Mouse (Mus musculus) stomach, postnatal 0 days (tissue): ENCODE data around the gene AC129217.1. TPM values are rescaled to one million over a fixed set of nuclear protein-coding genes. Genes with fewer than 3 reads are reported as not detected.
"Not testable (repeated sequence)": the region's sequence is repeated elsewhere in the genome, so short reads cannot be mapped to it uniquely, and the experiment has no call there.

Experiments used
- ATAC-seq: fragments of 200-750 bp; cut with Nextera tagmentation; 2 replicates; pipeline ENCODE4 v1.8.0; 2017; ENCODE audit not compliant: low FRiP score, low TSS enrichment
- DNase-seq: peaks from one replicate; pipeline ENCODE4 v3.0.0-alpha.2; 2016; ENCODE audit warnings: low spot score
- H3K27ac ChIP-seq: fragments of 300-500 bp; sonication (generic); replicated peaks from 2 replicates; pipeline ENCODE4 v1.5.1; 2014; ENCODE audit warnings: mild to moderate bottlenecking, control low read depth
- H3K27me3 ChIP-seq: fragments of 300-500 bp; sonication (generic); 2 replicates; pipeline ENCODE4 v1.6.1; 2014; ENCODE audit warnings: low read length; ENCODE audit not compliant: control insufficient read depth, insufficient read depth
- H3K36me3 ChIP-seq: fragments of 300-500 bp; sonication (generic); 2 replicates; pipeline ENCODE4 v1.6.1; 2014; ENCODE audit warnings: low read length, mixed read lengths; ENCODE audit not compliant: control insufficient read depth, insufficient read depth
- H3K4me1 ChIP-seq: fragments of 300-500 bp; sonication (generic); replicated peaks from 2 replicates; pipeline ENCODE4 v1.6.1; 2014; ENCODE audit warnings: antibody characterized with exemption; ENCODE audit not compliant: control insufficient read depth, insufficient read depth
- H3K4me2 ChIP-seq: fragments of 300-500 bp; sonication (generic); replicated peaks from 2 replicates; pipeline ENCODE4 v1.6.1; 2014; ENCODE audit warnings: low read depth, mild to moderate bottlenecking, control low read depth, moderate library complexity
- H3K4me3 ChIP-seq: fragments of 300-500 bp; sonication (generic); 2 replicates; pipeline ENCODE4 v1.5.1; 2014; ENCODE audit warnings: low read depth, low read length, control low read depth
- H3K9ac ChIP-seq: fragments of 300-500 bp; sonication (generic); 2 replicates; pipeline ENCODE4 v1.6.1; 2014; ENCODE audit warnings: mild to moderate bottlenecking, low read length, control low read depth, mixed read lengths
- H3K9me3 ChIP-seq: fragments of 300-500 bp; sonication (generic); 2 replicates; pipeline ENCODE4 v1.6.1; 2016; ENCODE audit warnings: low read length; ENCODE audit not compliant: control insufficient read depth
- CTCF ChIP-seq: IDR thresholded peaks from 2 replicates; pipeline ENCODE4 v1.5.1; 2016; ENCODE audit warnings: antibody characterized with exemption, low read depth, mild to moderate bottlenecking, moderate library complexity
- EP300 ChIP-seq: optimal IDR thresholded peaks from 2 replicates; pipeline ENCODE3; 2016; ENCODE audit warnings: antibody characterized with exemption
- WGBS: fragments of 180-500 bp; shearing (Covaris S2); extraction: QIAGEN DNeasy Blood & Tissue Kit; methylation state at CpG from one replicate; pipeline ENCODE4 v1.1.7; 2014; 5-methylcytosine and 5-hydroxymethylcytosine counted together
- polyA plus RNA-seq: library from polyadenylated mRNA; unstranded; fragments of >200 nt; fragmentation: Nextera tagmentation; extraction: Ambion mirVana; gene quantifications from 2 replicates; pipeline ENCODE4 v1.2.1, GENCODE M21; 2015

Gene AC129217.1
- polyA plus RNA-seq, 1 experiment from 2014 or later, result not detected

- TF ChIP-seq CTCF, result peak; percentile 70
- no peak for TF ChIP-seq EP300
- no peak overlapping the region for H3K9ac ChIP-seq
- WGBS, result 13% methylated on average over 1 of the region's 1 CpGs
- no peaks in the 10 kb centered on the region for H3K27me3 ChIP-seq
- H3K4me1 ChIP-seq, result no peaks in the 10 kb centered on the region
- H3K4me3 ChIP-seq, result no peak overlapping the region
- no peak for ATAC-seq
- no peak overlapping the region for H3K4me2 ChIP-seq
- no peaks in the 10 kb centered on the region for H3K36me3 ChIP-seq
- no peak overlapping the region for H3K27ac ChIP-seq
- no peak for DNase-seq
- H3K9me3 ChIP-seq, result no peaks in the 10 kb centered on the region
Measured at GRCm38 (mm10) chr19:8859018-8859417, 29.4 kb downstream of the AC129217.1 start.

- H3K27ac ChIP-seq, result no peak overlapping the region
- H3K4me1 ChIP-seq, result no peaks in the 10 kb centered on the region
- TF ChIP-seq EP300, result no peak
- peak; percentile 8; the same call in 1 of the 2 replicates for TF ChIP-seq CTCF
- DNase-seq (no peak), ATAC-seq (no peak)
- H3K9ac ChIP-seq, result no peak overlapping the region
- H3K4me2 ChIP-seq, result no peak overlapping the region
- H3K4me3 ChIP-seq, result no peak overlapping the region
- no peaks in the 10 kb centered on the region for H3K9me3 ChIP-seq
- 78% methylated on average over 6 of the region's 6 CpGs for WGBS
- H3K36me3 ChIP-seq, result no peaks in the 10 kb centered on the region
- no peaks in the 10 kb centered on the region for H3K27me3 ChIP-seq
Measured at GRCm38 (mm10) chr19:8864265-8864664, 34.7 kb downstream of the AC129217.1 start.

- H3K27ac ChIP-seq, ATAC-seq, H3K27me3 ChIP-seq, DNase-seq, H3K9me3 ChIP-seq, H3K9ac ChIP-seq, H3K4me1 ChIP-seq, H3K4me3 ChIP-seq: not testable (repeated sequence)
- WGBS, result 75% methylated on average over 1 of the region's 3 CpGs
- peak overlapping the region; percentile 93; the same call in 1 of the 2 replicates for H3K4me2 ChIP-seq
- H3K36me3 ChIP-seq, result peaks cover 18% of the 10 kb centered on the region
Measured at GRCm38 (mm10) chr19:8870381-8870780, 40.8 kb downstream of the AC129217.1 start.

GRCm38 (mm10) chr19:8870838-8871237, 41.3 kb downstream of the AC129217.1 start:
- Histone ChIP-seq H3K36me3 (peaks cover 23% of the 10 kb centered on the region), H3K4me3 (peak overlapping the region; percentile 98), H3K27ac (peak overlapping the region; percentile 77), H3K9me3 (no peaks in the 10 kb centered on the region), H3K4me1 (0 out of 2 replicates have a peak, but pooled peaks cover 6% of the 10 kb centered on the region), H3K27me3 (no peaks in the 10 kb centered on the region), H3K9ac (peak overlapping the region; percentile 57; the same call in 1 of the 2 replicates), H3K4me2 (peak overlapping the region; percentile 93)
- ATAC-seq (no peak), DNase-seq (no peak)
- no peak for TF ChIP-seq EP300
- no peak for TF ChIP-seq CTCF
- 37% methylated on average over 9 of the region's 9 CpGs for WGBS

- Histone ChIP-seq H3K27me3 (no peaks in the 10 kb centered on the region), H3K9me3 (no peaks in the 10 kb centered on the region), H3K4me2 (peak within 1 kb of the TSS; percentile 93), H3K9ac (peak within 1 kb of the TSS; percentile 96), H3K4me3 (peak within 1 kb of the TSS; percentile 98), H3K4me1 (0 out of 2 replicates have a peak, but pooled peaks cover 6% of the 10 kb centered on the region), H3K27ac (peak within 1 kb of the TSS; percentile 96), H3K36me3 (peaks cover 23% of the 10 kb centered on the region)
- ATAC-seq (peak; percentile 93), DNase-seq (peak; percentile 97)
- TF ChIP-seq CTCF, result no peak
- peak; percentile 83 for TF ChIP-seq EP300
- WGBS, result under 1% methylated on average over 56 of the region's 59 CpGs
Measured at GRCm38 (mm10) chr19:8871267-8872186, 42.0 kb downstream of the AC129217.1 start, which contains the start of gene Ubxn1. TSS of gene Ubxn1 (plus strand) at chr19:8871496.
